Mouse (Mus musculus): ENCODE results near the gene Calcrl. TPM values are rescaled to one million over a fixed set of nuclear protein-coding genes. Genes with fewer than 3 reads are reported as not detected.

Calcrl gene
- polyA plus RNA-seq, 1 experiment from 2014 or later: 14.2 TPM

- Histone ChIP-seq H3K9me3 (ENCODE audit: control insufficient read depth) (no peaks in the 10 kb centered on the region), H3K4me2 (replicated peaks; ENCODE audit: low read depth) (peak overlapping the region; percentile 38; the same call in 1 of the 2 replicates), H3K36me3 (ENCODE audit: control insufficient read depth, insufficient read depth) (no peaks in the 10 kb centered on the region), H3K27me3 (replicated peaks; ENCODE audit: control insufficient read depth, insufficient read depth, low read length) (no peaks in the 10 kb centered on the region), H3K4me3 (ENCODE audit: low read depth, low read length) (0 out of 2 replicates have a peak overlapping the region, but pooled peaks have one; percentile 11), H3K4me1 (replicated peaks; ENCODE audit: control insufficient read depth, insufficient read depth, low read length) (no peaks in the 10 kb centered on the region; the same call in 1 of the 2 replicates), H3K9ac (ENCODE audit: low read depth, low read length) (no peak overlapping the region), H3K27ac (ENCODE audit: low read depth, low read length) (no peak overlapping the region)
- no peak for TF ChIP-seq CTCF (IDR thresholded peaks at IDR 0.05; ENCODE audit: low read depth)
- no peak for ATAC-seq
- 68% methylated on average over 11 of the region's 11 CpGs for WGBS
These were observed 37.7 kb downstream of the Calcrl start for GRCm38 (mm10) chr2:84387394-84388022.

GRCm38 (mm10) chr2:84386563-84387393, 38.4 kb downstream of the Calcrl start:
- no peak for TF ChIP-seq CTCF (IDR thresholded peaks at IDR 0.05; ENCODE audit: low read depth)
- ATAC-seq: no peak
- Histone ChIP-seq H3K27me3 (replicated peaks; ENCODE audit: control insufficient read depth, insufficient read depth, low read length) (no peaks in the 10 kb centered on the region), H3K27ac (ENCODE audit: low read depth, low read length) (no peak overlapping the region), H3K36me3 (ENCODE audit: control insufficient read depth, insufficient read depth) (no peaks in the 10 kb centered on the region), H3K4me2 (replicated peaks; ENCODE audit: low read depth) (peak overlapping the region; percentile 51), H3K4me1 (replicated peaks; ENCODE audit: control insufficient read depth, insufficient read depth, low read length) (no peaks in the 10 kb centered on the region; the same call in 1 of the 2 replicates), H3K9ac (ENCODE audit: low read depth, low read length) (no peak overlapping the region), H3K9me3 (ENCODE audit: control insufficient read depth) (no peaks in the 10 kb centered on the region), H3K4me3 (ENCODE audit: low read depth, low read length) (peak overlapping the region; percentile 11; the same call in 1 of the 2 replicates)
- WGBS: 41% methylated on average over 18 of the region's 18 CpGs

GRCm38 (mm10) chr2:84384911-84385693, 40.1 kb downstream of the Calcrl start:
- no peak for ATAC-seq
- Histone ChIP-seq H3K4me3 (ENCODE audit: low read depth, low read length) (no peak overlapping the region), H3K36me3 (ENCODE audit: control insufficient read depth, insufficient read depth) (no peaks in the 10 kb centered on the region), H3K27ac (ENCODE audit: low read depth, low read length) (no peak overlapping the region), H3K27me3 (replicated peaks; ENCODE audit: control insufficient read depth, insufficient read depth, low read length) (no peaks in the 10 kb centered on the region), H3K4me1 (replicated peaks; ENCODE audit: control insufficient read depth, insufficient read depth, low read length) (no peaks in the 10 kb centered on the region; the same call in 1 of the 2 replicates), H3K9me3 (ENCODE audit: control insufficient read depth) (no peaks in the 10 kb centered on the region), H3K9ac (ENCODE audit: low read depth, low read length) (no peak overlapping the region), H3K4me2 (replicated peaks; ENCODE audit: low read depth) (no peak overlapping the region)
- 74% methylated on average over 6 of the region's 6 CpGs for WGBS
- TF ChIP-seq CTCF (IDR thresholded peaks at IDR 0.05; ENCODE audit: low read depth): no peak

DNA sequence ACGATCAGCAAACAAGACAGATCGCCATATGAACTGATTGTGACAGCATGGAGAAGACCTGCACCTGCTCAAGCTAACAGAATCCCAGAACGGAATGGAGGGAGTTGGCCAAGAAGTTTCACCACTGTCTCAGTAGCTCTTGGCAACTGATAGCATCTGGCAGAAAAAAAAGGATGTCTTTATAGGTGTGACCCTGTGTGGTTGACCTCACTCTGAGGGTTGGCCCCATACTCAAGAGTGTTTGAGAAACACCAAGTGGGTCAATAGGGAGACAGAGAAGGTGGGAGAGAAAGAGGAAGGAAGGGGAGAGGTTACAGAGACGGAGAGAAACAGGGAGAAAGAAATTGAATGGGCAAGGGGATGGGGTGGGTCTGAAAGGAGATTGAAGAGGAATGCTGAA, 41.4 kb downstream of the Calcrl start:
- Histone ChIP-seq H3K9ac (ENCODE audit: low read depth, low read length) (no peak overlapping the region), H3K36me3 (ENCODE audit: control insufficient read depth, insufficient read depth) (no peaks in the 10 kb centered on the region), H3K27ac (ENCODE audit: low read depth, low read length) (no peak overlapping the region), H3K9me3 (ENCODE audit: control insufficient read depth) (no peaks in the 10 kb centered on the region), H3K4me1 (replicated peaks; ENCODE audit: control insufficient read depth, insufficient read depth, low read length) (no peaks in the 10 kb centered on the region; the same call in 1 of the 2 replicates), H3K27me3 (replicated peaks; ENCODE audit: control insufficient read depth, insufficient read depth, low read length) (no peaks in the 10 kb centered on the region), H3K4me3 (ENCODE audit: low read depth, low read length) (no peak overlapping the region), H3K4me2 (replicated peaks; ENCODE audit: low read depth) (no peak overlapping the region)
- ATAC-seq: no peak
- no peak for TF ChIP-seq CTCF (IDR thresholded peaks at IDR 0.05; ENCODE audit: low read depth)
- 55% methylated on average over 4 of the region's 4 CpGs for WGBS

DNA sequence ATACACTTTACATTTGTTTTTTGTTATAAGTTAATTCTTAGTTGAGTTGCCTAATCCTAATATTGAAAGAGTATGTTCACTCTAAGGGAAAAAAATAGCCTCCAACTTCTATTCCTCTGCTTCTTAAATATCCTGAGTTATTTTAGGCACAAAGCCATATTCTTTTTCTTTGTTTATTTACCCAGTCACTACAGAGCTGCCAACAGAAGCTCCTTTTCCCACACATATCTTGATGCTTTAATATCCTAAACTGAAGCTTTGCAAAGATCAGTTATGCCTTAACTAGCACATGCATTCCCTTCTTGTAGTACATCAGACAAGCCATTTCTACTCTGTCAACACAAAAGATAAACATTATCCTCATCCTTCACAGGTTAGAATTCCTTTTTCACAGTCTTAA, 42.7 kb downstream of the Calcrl start:
- H3K9me3 ChIP-seq (ENCODE audit: control insufficient read depth): no peaks in the 10 kb centered on the region
- H3K36me3 ChIP-seq (ENCODE audit: control insufficient read depth, insufficient read depth): no peaks in the 10 kb centered on the region
- no peak overlapping the region for H3K9ac ChIP-seq (ENCODE audit: low read depth, low read length)
- H3K4me3 ChIP-seq (ENCODE audit: low read depth, low read length): no peak overlapping the region
- H3K27me3 ChIP-seq (replicated peaks; ENCODE audit: control insufficient read depth, insufficient read depth, low read length): no peaks in the 10 kb centered on the region
- H3K4me2 ChIP-seq (replicated peaks; ENCODE audit: low read depth): no peak overlapping the region
- no peak for ATAC-seq
- no peaks in the 10 kb centered on the region; the same call in 1 of the 2 replicates for H3K4me1 ChIP-seq (replicated peaks; ENCODE audit: control insufficient read depth, insufficient read depth, low read length)
- no peak overlapping the region for H3K27ac ChIP-seq (ENCODE audit: low read depth, low read length)
- TF ChIP-seq CTCF (IDR thresholded peaks at IDR 0.05; ENCODE audit: low read depth): no peak

DNA sequence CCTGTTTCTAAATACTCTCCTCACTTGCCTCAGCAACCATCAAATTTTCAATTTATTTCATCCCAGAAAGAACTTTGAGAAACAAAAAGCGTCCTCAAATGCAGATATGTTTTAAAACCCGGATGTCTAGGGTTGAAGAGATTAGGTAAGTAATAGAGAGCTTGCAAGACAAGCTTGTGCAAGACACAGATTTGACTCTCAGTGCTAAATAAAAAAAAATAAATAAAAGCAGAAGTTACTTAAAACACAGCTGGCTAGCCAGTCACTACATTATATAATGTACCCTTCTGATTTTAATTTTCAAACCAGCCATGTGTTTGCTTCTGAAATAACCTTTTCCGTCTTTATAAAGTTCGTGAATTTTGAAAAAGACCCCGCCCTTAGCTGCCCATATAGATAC, 43.2 kb downstream of the Calcrl start:
- ATAC-seq: no peak
- no peaks in the 10 kb centered on the region for H3K9me3 ChIP-seq (ENCODE audit: control insufficient read depth)
- WGBS: 84% methylated on average over 5 of the region's 5 CpGs

More for the DNA sequence above, 43.2 kb downstream of the Calcrl start:
- H3K4me3 ChIP-seq (ENCODE audit: low read depth, low read length): no peak overlapping the region
- H3K4me2 ChIP-seq (replicated peaks; ENCODE audit: low read depth): no peak overlapping the region
- no peaks in the 10 kb centered on the region for H3K36me3 ChIP-seq (ENCODE audit: control insufficient read depth, insufficient read depth)
- no peak overlapping the region for H3K9ac ChIP-seq (ENCODE audit: low read depth, low read length)
- no peaks in the 10 kb centered on the region; the same call in 1 of the 2 replicates for H3K4me1 ChIP-seq (replicated peaks; ENCODE audit: control insufficient read depth, insufficient read depth, low read length)
- no peak overlapping the region for H3K27ac ChIP-seq (ENCODE audit: low read depth, low read length)
- no peaks in the 10 kb centered on the region for H3K27me3 ChIP-seq (replicated peaks; ENCODE audit: control insufficient read depth, insufficient read depth, low read length)
- TF ChIP-seq CTCF (IDR thresholded peaks at IDR 0.05; ENCODE audit: low read depth): no peak

All from intestine, postnatal 0 days (tissue).